ENCODE assay signal across 11 mouse cellular contexts in genomic region chr4:152488046-152488445, GRCm38 (mm10).
"Had no signal": no experiment of that assay in that cellular context is flagged by ENCODE, and none has a peak within 500 bp of the region (broad histone marks: within the 10 kb centered on the region; RNA-seq: fewer than 3 reads in every experiment).

No protein-coding gene starts in this region.

- DNase-seq: right cerebral cortex, adult 18-20 months; right cerebral cortex, postnatal 14 days; right cerebral cortex, postnatal 25 days; right cerebral cortex, postnatal 4 days; spleen, adult 18-20 months; thymus, adult 18-20 months; thymus, adult 2 months; thymus, postnatal 14 days; thymus, postnatal 25 days; thymus, postnatal 36 days; thymus, postnatal 4 days had no signal
